In genomic region chr11:94869866-94870265, GRCm38 (mm10) we compare ENCODE assay signal across 8 mouse cellular contexts.
A peak's percentile ranks its signal among the peaks of the same experiment; 100 is the strongest.
DNase-seq lines count a peak whose midpoint lies in the region; ATAC-seq and TF ChIP-seq lines count a peak whose summit lies in the region.
"Not testable (repeated sequence)": the region's sequence is repeated elsewhere in the genome, so short reads cannot be mapped to it uniquely, and the experiment has no call there.

No protein-coding gene starts in this region.

- ATAC-seq in lung, embryonic 15.5 days (ENCODE audit: borderline replicate concordance, extremely low read depth, low FRiP score, low TSS enrichment), result 0 out of 2 replicates have a peak, but pooled peaks have one; percentile 23

- not testable (repeated sequence) for H3K27me3 ChIP-seq in lung, embryonic 15.5 days

- peak overlapping the region; percentile 2; the same call in 1 of the 2 replicates for H3K4me3 ChIP-seq in gastrocnemius, adult 2 months
- H3K4me3 ChIP-seq in lung, embryonic 15.5 days, result not testable (repeated sequence)

- peaks cover 28% of the 10 kb centered on the region for H3K4me1 ChIP-seq in lung, embryonic 15.5 days

- H3K4me2 ChIP-seq in lung, embryonic 15.5 days, result peak overlapping the region; percentile 23; the same call in 1 of the 2 replicates

- H3K9me3 ChIP-seq in lung, embryonic 15.5 days, result not testable (repeated sequence)

- H3K9ac ChIP-seq in lung, embryonic 15.5 days, result not testable (repeated sequence)

- TF ChIP-seq CTCF in gastrocnemius, adult 2 months (IDR thresholded peaks at IDR 0.05), result peak; percentile 39

- not testable (repeated sequence) for H3K36me3 ChIP-seq in lung, embryonic 15.5 days

- WGBS in lung, embryonic 15.5 days, result 16% methylated on average over 4 of the region's 4 CpGs

- H3K27ac ChIP-seq in gastrocnemius, adult 2 months, result peak overlapping the region; percentile 65; the same call in 1 of the 2 replicates
- H3K27ac ChIP-seq in lung, embryonic 15.5 days, result 0 out of 2 replicates have a peak overlapping the region, but pooled peaks have one; percentile 36

- peak; percentile 34 for DNase-seq in 3134 (ENCODE audit: extremely low read depth, insufficient read length, low spot score)
- peak; percentile 38 for DNase-seq in adrenal gland, postnatal 14 days
- DNase-seq in embryo, embryonic 9.5 days (ENCODE audit: extremely low spot score), result peak; percentile 42
- not testable (repeated sequence) for DNase-seq in gastrocnemius, adult 2 months
- DNase-seq in induced T-regulatory cell, adult 2 months (ENCODE audit: low read depth), result peak; percentile 43
- DNase-seq in layer of hippocampus, adult 8-10 months (ENCODE audit: low spot score in 2 of 2), result peak; percentile 10 to 13
- DNase-seq in ovary, postnatal 14 days (ENCODE audit: low spot score), result peak; percentile 45

- intact Hi-C loops in gastrocnemius, adult 2 months (cut with DNase I), result loop anchor here (10.0 kb wide), 1 partner anchor 175 kb away; the partner anchor contains the start of gene Pdk2
